Mouse (Mus musculus): ENCODE data around the gene Syne4. TPM values are rescaled to one million over a fixed set of nuclear protein-coding genes. Genes with fewer than 3 reads are reported as not detected.
A peak's percentile ranks its signal among the peaks of the same experiment; 100 is the strongest.

Syne4 gene
- polyA plus RNA-seq, 1 experiment from 2014 or later, result 72.9 TPM

DNA sequence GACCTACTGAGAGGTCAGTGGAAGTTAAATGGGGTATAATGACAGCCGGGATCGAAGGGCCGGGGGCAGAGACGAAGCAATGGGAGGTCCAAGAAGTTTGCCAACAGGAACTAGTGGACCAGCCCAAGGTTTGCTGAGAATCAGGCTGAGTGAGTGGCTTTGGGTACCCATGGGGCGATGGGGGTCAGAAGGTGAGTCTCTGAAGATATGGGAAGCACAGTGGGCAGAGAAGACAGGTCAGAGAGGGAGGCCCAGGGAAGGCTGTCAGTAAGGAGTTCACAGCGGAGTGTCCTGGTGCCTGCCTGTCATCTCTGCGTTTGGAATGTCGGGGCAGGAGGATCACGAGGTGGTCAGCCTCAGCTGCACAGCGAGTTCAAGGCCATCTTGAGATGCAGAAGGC, 13.8 kb downstream of the Syne4 start:
- no peak overlapping the region for H3K4me3 ChIP-seq (ENCODE audit: low read length)
- ATAC-seq (ENCODE audit: low FRiP score, low TSS enrichment), result no peak
- peaks cover 3% of the 10 kb centered on the region; the same call in 1 of the 2 replicates for H3K9me3 ChIP-seq (ENCODE audit: control insufficient read depth, low read length)
- peaks cover 6% of the 10 kb centered on the region; the same call in 1 of the 2 replicates for H3K4me1 ChIP-seq (ENCODE audit: control insufficient read depth, insufficient read depth, low read length)
- no peaks in the 10 kb centered on the region for H3K36me3 ChIP-seq (ENCODE audit: control insufficient read depth, insufficient read depth, low read length)
- no peak overlapping the region for H3K9ac ChIP-seq (ENCODE audit: low read depth, low read length)
- no peaks in the 10 kb centered on the region for H3K27me3 ChIP-seq (ENCODE audit: control insufficient read depth, insufficient read depth, low read length)
- 35% methylated on average over 10 of the region's 10 CpGs for WGBS
- no peak overlapping the region for H3K4me2 ChIP-seq (replicated peaks; ENCODE audit: low read depth, low read length)
- no peak overlapping the region for H3K27ac ChIP-seq (ENCODE audit: low read depth, low read length)

DNA sequence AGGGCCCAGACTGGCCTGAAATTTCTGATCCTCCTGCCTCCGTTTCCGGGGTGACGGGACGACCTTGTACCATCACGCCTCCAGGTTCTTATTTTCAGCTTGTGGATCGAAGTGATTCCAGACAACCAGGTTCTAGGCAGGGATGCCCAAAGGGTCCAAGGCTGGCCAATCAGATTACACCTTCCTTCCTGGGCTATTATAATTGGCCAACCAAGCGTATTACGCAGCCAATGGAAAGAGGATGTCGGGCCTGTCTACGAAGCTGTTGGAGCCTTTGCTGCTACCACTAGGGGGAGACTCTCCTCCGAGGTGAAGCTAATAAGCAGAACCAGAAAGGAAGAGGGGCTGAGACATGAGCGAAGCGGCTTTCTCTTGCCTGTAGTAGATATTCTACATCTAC, 17.3 kb downstream of the Syne4 start:
- H3K9ac ChIP-seq (ENCODE audit: low read depth, low read length), result no peak overlapping the region
- no peak overlapping the region for H3K27ac ChIP-seq (ENCODE audit: low read depth, low read length)
- ATAC-seq (ENCODE audit: low FRiP score, low TSS enrichment), result peak; percentile 81
- H3K4me1 ChIP-seq (ENCODE audit: control insufficient read depth, insufficient read depth, low read length), result peaks cover 6% of the 10 kb centered on the region; the same call in 1 of the 2 replicates
- 0 out of 2 replicates have a peak overlapping the region, but pooled peaks have one; percentile 25 for H3K4me2 ChIP-seq (replicated peaks; ENCODE audit: low read depth, low read length)
- no peak overlapping the region for H3K4me3 ChIP-seq (ENCODE audit: low read length)
- H3K27me3 ChIP-seq (ENCODE audit: control insufficient read depth, insufficient read depth, low read length), result peaks cover 13% of the 10 kb centered on the region; the same call in 1 of the 2 replicates
- no peaks in the 10 kb centered on the region for H3K36me3 ChIP-seq (ENCODE audit: control insufficient read depth, insufficient read depth, low read length)
- 10% methylated on average over 13 of the region's 13 CpGs for WGBS
- no peaks in the 10 kb centered on the region for H3K9me3 ChIP-seq (ENCODE audit: control insufficient read depth, low read length)

DNA sequence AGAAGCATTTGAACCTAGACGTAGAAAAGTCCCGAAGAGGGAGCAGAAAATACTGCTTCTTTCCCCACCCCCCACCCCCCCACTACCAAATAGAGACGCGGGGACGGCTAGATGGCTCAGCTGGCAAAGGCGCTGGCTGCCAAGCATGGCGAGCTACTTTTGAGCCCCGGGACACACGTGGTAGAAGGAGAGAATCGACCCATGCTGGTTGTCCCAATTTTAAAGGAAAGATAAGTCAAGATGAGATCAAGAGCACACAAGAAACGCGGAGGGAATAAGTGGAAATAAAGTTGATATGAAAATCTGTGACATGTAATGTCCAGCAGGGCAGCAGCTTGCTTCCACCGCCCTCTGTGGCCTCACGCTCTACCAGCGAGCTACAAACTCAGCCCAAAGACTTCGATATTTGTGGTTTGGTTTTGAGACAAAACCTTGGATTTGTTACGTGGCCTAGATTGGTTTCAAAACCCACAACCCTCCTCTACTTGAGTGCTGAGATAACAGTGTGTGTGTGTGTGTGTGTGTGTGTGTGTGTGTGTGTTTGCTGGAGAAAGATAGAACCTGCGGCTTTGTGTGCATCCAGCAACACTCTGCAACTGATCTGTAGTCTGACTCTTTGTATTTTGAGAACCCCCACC, 18.1 kb downstream of the Syne4 start:
- Histone ChIP-seq H3K9ac (ENCODE audit: low read depth, low read length) (no peak overlapping the region), H3K4me3 (ENCODE audit: low read length) (no peak overlapping the region), H3K9me3 (ENCODE audit: control insufficient read depth, low read length) (no peaks in the 10 kb centered on the region), H3K27me3 (ENCODE audit: control insufficient read depth, insufficient read depth, low read length) (peaks cover 13% of the 10 kb centered on the region; the same call in 1 of the 2 replicates), H3K27ac (ENCODE audit: low read depth, low read length) (no peak overlapping the region), H3K4me2 (replicated peaks; ENCODE audit: low read depth, low read length) (no peak overlapping the region), H3K36me3 (ENCODE audit: control insufficient read depth, insufficient read depth, low read length) (no peaks in the 10 kb centered on the region), H3K4me1 (ENCODE audit: control insufficient read depth, insufficient read depth, low read length) (no peaks in the 10 kb centered on the region)
- ATAC-seq (ENCODE audit: low FRiP score, low TSS enrichment), result no peak
- WGBS, result 69% methylated on average over 18 of the region's 18 CpGs

DNA sequence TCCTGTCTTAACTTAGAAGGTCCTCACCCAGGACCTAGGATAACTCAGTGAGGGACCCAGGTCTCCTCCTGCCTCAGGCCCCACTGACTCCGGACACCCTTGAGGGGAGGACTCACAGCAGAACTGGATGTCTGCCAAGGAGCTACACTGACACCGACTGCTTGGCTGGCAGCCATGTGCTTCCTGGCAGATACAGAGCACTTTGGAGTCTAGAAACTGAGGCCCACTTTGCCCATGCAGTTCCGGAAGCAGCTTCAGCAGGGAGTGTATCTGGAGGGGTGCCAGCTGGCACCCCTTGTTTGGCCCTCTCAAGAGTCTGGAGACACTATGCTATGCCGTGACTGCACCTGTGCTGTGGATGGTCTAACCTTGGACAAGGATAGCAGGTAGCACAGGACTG, 18.8 kb downstream of the Syne4 start:
- no peaks in the 10 kb centered on the region for H3K9me3 ChIP-seq (ENCODE audit: control insufficient read depth, low read length)
- no peak overlapping the region for H3K4me3 ChIP-seq (ENCODE audit: low read length)
- H3K9ac ChIP-seq (ENCODE audit: low read depth, low read length), result no peak overlapping the region
- ATAC-seq (ENCODE audit: low FRiP score, low TSS enrichment), result no peak
- WGBS, result 46% methylated on average over 4 of the region's 4 CpGs
- no peaks in the 10 kb centered on the region for H3K36me3 ChIP-seq (ENCODE audit: control insufficient read depth, insufficient read depth, low read length)
- no peak overlapping the region for H3K27ac ChIP-seq (ENCODE audit: low read depth, low read length)
- no peaks in the 10 kb centered on the region for H3K4me1 ChIP-seq (ENCODE audit: control insufficient read depth, insufficient read depth, low read length)
- peaks cover 13% of the 10 kb centered on the region; the same call in 1 of the 2 replicates for H3K27me3 ChIP-seq (ENCODE audit: control insufficient read depth, insufficient read depth, low read length)
- no peak overlapping the region for H3K4me2 ChIP-seq (replicated peaks; ENCODE audit: low read depth, low read length)

DNA sequence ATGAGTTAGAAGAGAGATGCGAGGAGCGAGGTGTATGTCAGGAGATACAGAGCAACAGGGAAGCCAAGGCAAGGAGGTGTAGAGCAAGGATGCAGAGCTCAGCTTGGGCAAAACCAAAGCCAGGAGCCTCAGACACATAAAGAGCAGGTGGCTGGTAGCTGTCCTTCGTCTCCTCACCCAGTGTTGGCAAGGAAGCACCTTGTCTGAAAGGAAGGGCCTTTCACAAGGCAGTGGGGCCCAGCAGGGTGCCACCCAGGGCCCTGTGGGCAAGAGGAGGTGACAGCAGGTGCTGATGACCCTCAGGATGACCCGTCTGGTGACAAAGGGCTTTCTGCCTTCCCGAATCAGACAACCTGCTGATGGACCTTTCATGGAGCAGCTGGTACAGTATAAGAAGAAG, 20.0 kb downstream of the Syne4 start:
- H3K9me3 ChIP-seq (ENCODE audit: control insufficient read depth, low read length), result no peaks in the 10 kb centered on the region
- no peak overlapping the region for H3K4me2 ChIP-seq (replicated peaks; ENCODE audit: low read depth, low read length)
- H3K36me3 ChIP-seq (ENCODE audit: control insufficient read depth, insufficient read depth, low read length), result no peaks in the 10 kb centered on the region
- no peak overlapping the region for H3K27ac ChIP-seq (ENCODE audit: low read depth, low read length)
- no peak overlapping the region for H3K4me3 ChIP-seq (ENCODE audit: low read length)
- ATAC-seq (ENCODE audit: low FRiP score, low TSS enrichment), result no peak
- WGBS, result 69% methylated on average over 5 of the region's 5 CpGs
- H3K27me3 ChIP-seq (ENCODE audit: control insufficient read depth, insufficient read depth, low read length), result peaks cover 16% of the 10 kb centered on the region; the same call in 1 of the 2 replicates
- no peaks in the 10 kb centered on the region for H3K4me1 ChIP-seq (ENCODE audit: control insufficient read depth, insufficient read depth, low read length)
- no peak overlapping the region for H3K9ac ChIP-seq (ENCODE audit: low read depth, low read length)

DNA sequence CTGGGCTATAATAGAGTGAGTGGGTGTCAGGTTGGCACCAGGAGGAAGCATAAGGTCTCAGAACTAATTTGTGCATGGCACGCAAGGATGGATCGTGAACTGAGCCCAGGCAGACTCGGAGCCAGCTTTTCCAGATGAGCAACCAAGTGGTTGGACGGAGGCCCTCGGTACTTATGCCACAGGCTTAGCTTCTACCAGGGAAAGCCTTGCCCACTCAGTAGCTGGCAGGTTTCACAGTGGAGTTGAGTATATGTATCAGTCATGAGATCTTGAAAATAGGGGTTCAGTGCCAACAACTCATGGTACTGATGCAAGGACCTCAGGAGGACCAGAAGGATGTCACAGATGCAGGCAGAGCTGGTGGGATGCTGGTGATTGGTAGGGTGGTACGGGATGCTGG, 21.1 kb downstream of the Syne4 start:
- H3K4me2 ChIP-seq (replicated peaks; ENCODE audit: low read depth, low read length), result no peak overlapping the region
- H3K9me3 ChIP-seq (ENCODE audit: control insufficient read depth, low read length), result no peaks in the 10 kb centered on the region
- H3K9ac ChIP-seq (ENCODE audit: low read depth, low read length), result no peak overlapping the region
- H3K27me3 ChIP-seq (ENCODE audit: control insufficient read depth, insufficient read depth, low read length), result peaks cover 16% of the 10 kb centered on the region; the same call in 1 of the 2 replicates
- ATAC-seq (ENCODE audit: low FRiP score, low TSS enrichment), result no peak
- H3K4me1 ChIP-seq (ENCODE audit: control insufficient read depth, insufficient read depth, low read length), result no peaks in the 10 kb centered on the region
- no peak overlapping the region for H3K27ac ChIP-seq (ENCODE audit: low read depth, low read length)
- no peaks in the 10 kb centered on the region for H3K36me3 ChIP-seq (ENCODE audit: control insufficient read depth, insufficient read depth, low read length)
- 72% methylated on average over 6 of the region's 6 CpGs for WGBS
- no peak overlapping the region for H3K4me3 ChIP-seq (ENCODE audit: low read length)

DNA sequence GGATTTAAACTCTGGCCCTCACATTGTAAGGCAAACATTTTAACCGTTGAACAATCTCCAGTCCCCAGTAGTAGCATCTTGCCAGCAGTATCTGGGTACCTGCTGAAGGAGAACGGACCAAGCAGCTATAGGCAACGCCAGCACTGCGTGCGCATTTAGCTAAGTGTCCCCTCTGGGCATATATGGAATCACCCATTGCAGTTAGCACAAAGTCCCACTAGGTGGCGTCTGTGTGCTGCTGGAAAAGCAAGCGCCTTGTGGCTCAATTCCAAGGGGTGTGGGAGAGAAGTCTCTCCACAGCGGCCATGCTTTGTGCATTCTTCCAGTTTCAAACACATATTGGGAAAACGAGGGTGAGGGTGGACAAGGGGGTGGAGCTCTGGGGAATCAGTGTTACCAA, 21.8 kb downstream of the Syne4 start:
- 4% methylated on average over 9 of the region's 9 CpGs for WGBS
- H3K27me3 ChIP-seq (ENCODE audit: control insufficient read depth, insufficient read depth, low read length), result peaks cover 16% of the 10 kb centered on the region; the same call in 1 of the 2 replicates
- H3K36me3 ChIP-seq (ENCODE audit: control insufficient read depth, insufficient read depth, low read length), result no peaks in the 10 kb centered on the region
- no peak overlapping the region for H3K4me2 ChIP-seq (replicated peaks; ENCODE audit: low read depth, low read length)
- no peak overlapping the region for H3K4me3 ChIP-seq (ENCODE audit: low read length)
- H3K9me3 ChIP-seq (ENCODE audit: control insufficient read depth, low read length), result no peaks in the 10 kb centered on the region
- peak; percentile 48; the same call in 1 of the 2 replicates for ATAC-seq (ENCODE audit: low FRiP score, low TSS enrichment)
- no peaks in the 10 kb centered on the region for H3K4me1 ChIP-seq (ENCODE audit: control insufficient read depth, insufficient read depth, low read length)
- H3K9ac ChIP-seq (ENCODE audit: low read depth, low read length), result no peak overlapping the region
- H3K27ac ChIP-seq (ENCODE audit: low read depth, low read length), result no peak overlapping the region

DNA sequence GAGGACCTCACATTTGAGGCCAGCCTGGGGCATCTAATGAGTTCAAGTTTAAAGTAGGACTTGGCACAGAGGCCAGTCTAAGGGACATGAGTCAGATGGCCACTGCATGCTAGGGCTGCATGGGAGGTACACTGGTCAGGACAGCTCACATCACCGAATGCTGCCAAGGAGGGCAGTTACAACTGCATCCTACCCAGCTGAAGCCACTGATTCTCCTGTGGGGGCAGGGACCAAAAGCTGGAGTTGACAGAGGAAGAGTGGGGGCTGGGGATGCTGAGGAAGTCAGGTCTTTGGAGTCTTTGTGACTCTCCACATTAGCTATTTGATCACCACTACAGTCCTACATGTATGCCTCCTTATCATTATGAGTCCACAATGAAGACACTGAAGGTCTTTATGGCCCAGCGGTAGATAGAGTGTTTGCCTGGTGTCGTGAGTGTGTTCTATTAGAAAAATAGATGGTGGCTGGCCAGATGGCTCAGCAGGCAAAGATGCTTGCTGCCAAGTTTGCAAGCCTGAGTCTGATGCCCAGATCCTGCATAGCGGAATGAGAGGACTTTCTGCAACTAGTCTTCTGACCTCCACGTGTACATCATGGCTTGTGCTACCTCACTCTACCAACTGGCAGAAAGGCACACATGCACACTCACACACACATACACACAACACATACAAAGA, 25.0 kb downstream of the Syne4 start:
- Histone ChIP-seq H3K9me3 (ENCODE audit: control insufficient read depth, low read length) (no peaks in the 10 kb centered on the region), H3K9ac (ENCODE audit: low read depth, low read length) (no peak overlapping the region), H3K4me3 (ENCODE audit: low read length) (no peak overlapping the region), H3K4me1 (ENCODE audit: control insufficient read depth, insufficient read depth, low read length) (no peaks in the 10 kb centered on the region), H3K4me2 (replicated peaks; ENCODE audit: low read depth, low read length) (no peak overlapping the region), H3K27ac (ENCODE audit: low read depth, low read length) (no peak overlapping the region), H3K27me3 (ENCODE audit: control insufficient read depth, insufficient read depth, low read length) (peaks cover 16% of the 10 kb centered on the region; the same call in 1 of the 2 replicates), H3K36me3 (ENCODE audit: control insufficient read depth, insufficient read depth, low read length) (no peaks in the 10 kb centered on the region)
- ATAC-seq (ENCODE audit: low FRiP score, low TSS enrichment), result no peak
- 68% methylated on average over 5 of the region's 5 CpGs for WGBS

Measured in kidney, embryonic 14.5 days (tissue).